Mouse (Mus musculus) erythroid progenitor cell, adult 5-6 weeks (primary cell): ENCODE measurements around the gene Eri3. TPM values are rescaled to one million over a fixed set of nuclear protein-coding genes. Genes with fewer than 3 reads are reported as not detected.

ENCODE experiments used
- ATAC-seq: replicated peaks from 2 replicates; pipeline ENCODE4 v1.8.0; 2016; ENCODE audit warnings: moderate number of reproducible peaks, mild to moderate bottlenecking, moderate TSS enrichment, inconsistent platforms; ENCODE audit not compliant: poor library complexity, low FRiP score, severe bottlenecking
- total RNA-seq, 2 experiments: library from RNA; stranded (forward) in 1 of 2; stranded (reverse) in 1 of 2; fragments of 150-400 nt in 1 of 2; fragments of 186-747, 209-891 nt in 1 of 2; gene quantifications; 2 replicates each; pipeline versions ENCODE4 v1.2.3 to v1.2.4; 2015 to 2017; ENCODE audit warnings: low replicate concordance in 2 of 2

Eri3 gene
- total RNA-seq (2015; ENCODE audit: low replicate concordance), result 19.1 and 24.3 TPM in 2 replicates
- total RNA-seq (2017; ENCODE audit: low replicate concordance), result 0.61 and 5.5 TPM in 2 replicates

DNA sequence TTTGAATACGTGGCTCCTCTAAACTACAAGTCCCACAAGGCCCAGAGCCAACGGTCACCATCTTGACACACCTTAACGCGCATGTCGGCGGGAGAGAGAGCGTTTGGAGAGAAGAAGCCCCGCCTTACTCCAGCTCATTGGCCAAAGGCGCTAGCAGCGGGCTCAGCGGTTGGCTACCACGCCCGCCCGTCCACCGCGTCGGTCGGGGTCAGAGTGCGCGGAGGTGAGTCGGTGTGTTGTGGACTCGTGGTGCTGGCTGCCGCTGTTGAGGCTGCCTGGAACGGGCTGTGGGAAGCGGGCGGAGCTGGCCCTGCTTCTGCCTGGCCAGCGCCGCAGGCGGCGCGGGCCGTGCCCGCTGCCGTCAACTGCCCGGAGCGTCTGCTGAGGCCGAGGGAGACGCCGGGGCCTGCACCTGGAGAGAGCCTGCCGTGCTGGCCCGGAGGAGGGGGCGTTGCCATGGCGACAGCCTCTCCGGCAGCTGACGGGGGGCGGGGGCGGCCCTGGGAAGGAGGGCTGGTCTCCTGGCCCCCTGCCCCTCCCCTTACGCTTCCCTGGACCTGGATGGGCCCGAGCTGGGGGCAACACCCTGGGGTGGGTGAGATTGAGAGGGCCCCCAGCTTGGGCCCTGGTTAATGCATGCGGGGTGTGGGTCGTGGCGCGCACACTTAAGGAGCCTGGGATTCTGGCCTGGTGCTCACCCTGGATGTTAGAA is at the start of gene Eri3:
Eri3 (plus strand) TSS at position 226 of the 712 bp plus-strand sequence.
- peak; percentile 100 for ATAC-seq

DNA sequence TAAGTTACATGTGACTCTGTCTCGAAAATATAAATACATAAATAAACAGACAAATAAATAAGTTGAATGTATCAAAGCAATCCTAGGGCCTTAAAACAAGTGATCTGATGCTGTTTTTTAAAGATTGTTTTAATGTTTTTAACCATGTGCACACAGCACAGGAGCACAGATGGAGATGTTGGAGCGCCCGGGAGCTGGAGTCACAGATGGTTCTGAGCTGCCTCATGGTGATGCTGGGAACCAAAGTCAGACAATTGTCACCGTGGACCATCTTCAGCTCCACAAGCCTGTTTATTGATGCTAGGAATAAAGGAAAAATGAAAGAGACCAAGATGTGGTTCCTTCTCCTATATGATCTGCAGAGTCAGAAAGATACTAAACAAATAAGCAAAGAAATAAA is 31.9 kb upstream of the Eri3 start:
- ATAC-seq, result no peak

DNA sequence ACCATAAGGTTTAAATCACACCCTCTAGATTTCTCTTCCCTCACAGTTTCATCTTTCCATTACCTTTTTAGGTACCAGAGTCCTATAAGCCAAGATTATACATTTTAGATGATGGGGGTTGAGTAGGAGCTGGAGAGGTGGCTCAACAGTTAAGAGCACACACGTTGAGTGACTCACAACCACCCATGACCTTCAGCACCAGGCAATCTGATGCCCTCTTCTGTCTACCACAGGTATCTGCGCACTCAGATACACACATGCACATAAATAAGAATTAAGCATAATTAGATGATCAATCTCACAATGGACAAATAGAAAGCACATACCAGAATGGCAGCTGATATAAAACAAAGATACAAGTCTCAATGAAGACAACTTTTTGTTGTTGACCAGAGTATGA is 28.8 kb upstream of the Eri3 start:
- ATAC-seq, result no peak

DNA sequence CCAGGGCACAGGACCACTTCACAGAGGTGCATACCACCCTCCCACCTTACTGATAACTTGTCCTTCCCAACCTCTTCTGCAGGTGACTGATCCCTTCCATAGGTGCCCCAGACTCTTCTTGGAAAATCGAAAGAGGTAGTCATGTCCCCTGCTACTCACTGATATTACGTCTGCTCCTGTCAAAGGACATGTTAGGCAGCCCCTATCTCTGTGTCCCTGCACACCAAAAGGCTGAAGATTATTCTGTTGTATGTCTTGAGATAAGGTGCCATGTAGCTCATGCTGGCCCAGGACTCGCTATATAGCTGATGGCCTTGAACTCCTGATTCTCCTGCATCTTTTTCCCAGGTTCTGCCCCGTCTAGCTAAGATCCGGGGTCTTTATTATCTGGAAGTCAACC is 24.2 kb upstream of the Eri3 start:
- no peak for ATAC-seq

DNA sequence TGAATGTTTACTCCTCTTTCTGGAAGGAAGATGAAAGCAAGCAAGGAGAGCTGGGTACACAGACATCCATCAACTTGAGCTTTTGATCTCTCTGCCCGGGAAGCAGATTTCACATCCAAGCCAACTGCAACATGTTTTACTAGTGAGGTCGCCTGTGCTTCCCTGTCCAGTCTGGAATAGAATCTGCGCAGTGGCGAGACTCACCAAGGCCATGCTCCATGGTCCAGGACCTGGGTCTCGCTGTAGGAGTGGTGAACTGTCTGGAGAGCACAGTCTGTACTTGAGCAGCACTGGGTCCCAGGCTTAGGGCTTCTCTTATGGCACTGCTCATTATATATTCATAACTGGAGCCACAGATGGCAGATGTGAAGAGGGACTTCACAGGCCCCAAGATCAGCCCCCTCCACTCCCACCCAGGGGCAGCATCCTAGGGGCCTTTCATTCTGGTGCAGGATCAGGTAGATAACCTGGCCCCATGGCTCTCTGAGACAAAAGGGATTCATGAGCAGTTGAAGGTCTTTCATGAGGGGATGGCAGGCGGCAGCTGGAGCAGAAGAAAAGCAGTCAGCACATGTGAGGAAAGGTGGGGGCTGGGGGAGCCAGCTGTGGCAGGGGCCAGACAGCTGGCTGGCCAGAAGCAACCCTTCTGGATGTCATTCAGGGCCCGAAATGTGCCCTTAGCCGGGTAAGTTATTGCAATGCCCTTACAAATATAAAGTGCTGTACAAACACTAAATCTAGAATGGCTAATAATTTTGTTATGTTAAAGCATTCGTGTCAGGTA is 22.9 kb upstream of the Eri3 start:
- ATAC-seq, result no peak

DNA sequence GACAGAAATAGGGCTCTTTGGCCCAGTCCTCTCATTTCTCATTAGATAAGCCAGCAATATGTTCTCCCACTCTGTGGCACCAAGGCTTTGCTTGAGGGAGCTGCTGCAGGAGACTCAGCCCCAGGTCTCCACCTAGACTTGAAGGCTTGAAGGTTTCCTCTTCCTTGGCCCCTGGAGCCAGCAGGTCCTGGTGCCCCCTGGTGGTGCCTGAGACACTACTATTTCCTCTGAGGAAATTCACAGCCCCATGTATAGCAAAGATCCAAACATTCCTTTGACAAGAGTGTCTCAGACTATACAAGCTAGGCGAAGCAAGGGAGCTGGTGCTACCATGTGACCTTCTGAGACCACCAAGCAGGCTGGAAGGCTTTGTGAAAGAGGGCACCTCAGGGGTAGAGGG is 22.2 kb upstream of the Eri3 start:
- no peak for ATAC-seq

DNA sequence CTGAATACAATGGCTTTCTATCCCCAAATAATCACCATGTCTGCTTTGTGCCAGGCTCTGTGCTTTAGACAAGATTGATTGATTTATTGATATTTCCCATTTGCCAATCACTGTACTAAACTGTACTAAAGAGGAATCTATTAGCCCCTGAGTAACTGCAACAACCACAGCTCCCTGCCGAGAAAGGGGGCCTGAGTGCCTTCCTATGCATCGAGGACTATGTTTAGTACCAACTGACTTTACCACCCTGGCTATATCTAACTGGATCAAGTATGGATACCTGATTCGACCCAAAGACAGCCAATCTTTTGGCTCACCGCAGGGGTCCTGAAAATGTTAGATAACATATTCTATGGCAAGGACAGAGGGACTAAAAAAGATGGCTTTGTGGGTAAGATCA is 20.3 kb upstream of the Eri3 start:
- ATAC-seq, result no peak

DNA sequence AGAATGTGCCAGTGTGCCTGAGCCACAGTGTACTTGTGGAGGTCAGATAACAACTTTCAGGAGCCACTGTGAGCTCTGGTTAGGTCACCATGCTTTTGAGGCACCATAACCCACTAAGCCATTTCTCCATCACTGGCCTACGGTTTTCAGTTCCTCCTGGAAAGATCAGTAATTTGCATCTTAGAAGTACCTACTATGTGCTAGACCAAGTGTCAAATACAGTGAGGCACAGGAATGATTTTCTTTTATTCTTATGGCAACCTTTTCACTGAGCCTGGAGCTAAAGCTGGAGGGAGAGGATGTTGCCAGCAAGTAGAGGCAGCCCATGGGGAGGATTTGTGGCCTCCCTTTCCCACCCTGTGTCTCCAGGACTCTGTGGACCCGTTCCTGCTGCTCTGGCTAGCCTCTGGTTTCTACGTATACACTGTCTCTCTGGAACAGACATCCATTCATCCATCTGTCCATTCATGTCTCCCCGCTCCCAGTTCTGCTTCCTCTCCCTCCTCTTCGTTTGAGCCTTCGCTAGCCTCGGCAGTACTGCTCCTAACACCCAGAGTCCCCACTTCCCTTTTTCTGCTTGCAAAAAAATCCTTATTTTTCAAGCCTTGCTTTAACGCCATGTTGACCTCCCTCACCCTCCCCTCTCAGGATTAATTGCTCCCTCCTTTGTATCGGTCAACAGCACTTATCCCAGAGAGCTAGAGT is 14.5 kb upstream of the Eri3 start:
- no peak for ATAC-seq

DNA sequence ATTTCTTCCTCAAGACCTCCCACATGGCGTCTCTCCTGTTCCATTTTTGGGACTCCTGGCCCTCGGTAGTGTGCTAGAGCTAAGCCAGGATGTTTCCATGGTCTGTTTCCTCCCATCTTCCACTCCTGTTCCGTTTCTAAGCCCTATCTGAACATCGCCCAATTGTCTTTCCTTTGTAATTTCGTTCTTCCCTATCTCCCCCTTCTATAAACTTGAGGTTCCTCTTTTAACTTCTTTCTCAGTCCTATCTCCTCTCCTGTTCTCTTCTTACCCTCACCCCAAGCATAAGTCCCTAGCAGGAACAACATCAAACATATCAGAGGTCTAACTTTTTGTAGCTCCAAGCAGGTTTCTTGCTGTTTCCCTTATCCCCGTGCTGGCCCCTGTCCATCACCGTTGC is 13.2 kb upstream of the Eri3 start:
- no peak for ATAC-seq

DNA sequence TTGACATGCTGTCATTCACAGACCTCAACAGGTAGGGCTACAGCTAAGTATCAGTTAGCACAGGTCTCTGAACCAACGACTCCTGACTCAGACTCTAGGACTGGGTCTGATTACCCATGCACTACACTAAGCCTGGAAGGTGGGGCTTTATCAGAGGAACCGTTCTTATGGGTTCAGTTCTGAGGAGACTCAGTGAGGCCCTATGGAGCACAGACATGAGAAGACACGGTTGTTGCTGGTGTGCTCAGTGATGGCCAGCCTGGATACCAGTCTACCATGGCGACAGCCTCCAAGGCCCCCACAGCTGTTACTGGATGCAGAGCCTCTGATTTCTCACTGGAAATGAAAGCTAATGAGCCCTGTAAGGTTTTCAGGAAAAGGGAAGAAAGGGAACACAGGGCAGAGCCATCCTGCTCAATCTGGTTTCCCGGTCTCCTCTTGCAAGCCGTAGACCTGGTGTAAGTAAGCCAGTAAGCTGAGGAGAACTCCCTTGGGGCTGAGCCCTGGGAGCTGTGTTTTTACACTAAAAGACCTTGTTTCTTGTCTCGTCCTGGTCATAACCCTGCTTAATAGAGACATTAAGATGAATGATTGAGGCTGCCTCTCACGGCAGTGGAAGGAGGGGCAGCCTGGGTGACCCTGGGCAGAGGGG is 10.7 kb upstream of the Eri3 start:
- ATAC-seq, result no peak

DNA sequence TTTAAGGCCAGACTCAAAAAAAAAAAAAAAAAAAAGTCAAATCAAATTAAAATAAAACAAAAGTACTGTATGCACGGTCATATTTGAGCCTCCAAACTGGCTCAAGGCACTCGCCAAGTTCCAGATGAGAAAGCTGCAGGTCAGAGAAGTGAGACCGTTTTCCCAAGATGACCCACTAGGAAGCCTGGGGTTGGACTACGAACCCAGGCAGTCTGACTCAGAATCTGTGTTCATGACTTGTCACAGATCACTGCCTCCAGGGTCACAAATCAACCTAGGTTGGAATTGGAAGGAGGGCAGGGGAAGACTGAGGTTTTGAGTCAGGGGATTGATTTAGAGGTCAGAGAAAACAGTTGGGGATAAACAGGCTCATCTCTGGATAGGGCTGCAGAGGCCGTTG is 9.6 kb upstream of the Eri3 start:
- no peak for ATAC-seq

DNA sequence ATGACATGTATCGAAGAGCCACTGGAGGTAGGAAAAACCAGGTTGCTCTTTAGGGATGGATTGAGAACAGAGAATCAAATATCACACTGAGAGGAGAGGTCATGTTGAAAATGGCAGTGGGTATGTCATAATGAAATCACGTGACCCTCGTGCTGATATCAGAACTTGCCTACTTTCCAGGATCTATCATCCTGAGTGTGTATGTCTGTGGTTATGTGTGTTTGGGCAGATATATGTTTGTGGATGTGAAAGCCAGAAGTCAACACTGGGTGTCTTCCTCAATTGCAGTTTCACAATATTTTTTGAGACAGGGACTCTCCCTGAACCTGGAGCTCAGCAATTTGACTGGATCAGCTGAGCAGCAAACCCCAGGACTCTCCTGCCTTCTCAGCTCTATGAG is 4.7 kb upstream of the Eri3 start:
- no peak for ATAC-seq

DNA sequence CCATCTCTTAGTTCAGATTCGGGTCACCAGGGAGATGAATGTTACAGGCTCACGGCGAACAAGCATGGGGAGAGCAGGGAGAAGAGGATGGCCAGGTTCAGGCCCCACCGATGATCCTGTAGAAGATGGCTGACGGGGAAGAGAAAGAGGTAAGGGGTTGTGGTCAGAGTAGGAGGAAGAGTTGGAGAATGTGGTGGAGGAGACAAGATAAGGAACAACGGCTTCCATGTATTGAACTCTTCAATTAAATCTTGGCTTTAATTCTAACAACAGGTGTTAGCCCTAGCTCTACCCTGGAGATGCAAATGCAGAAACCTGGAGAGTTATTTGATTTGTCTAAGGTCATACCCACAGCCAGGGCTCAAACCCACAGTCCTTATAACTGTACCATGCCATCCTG is 3.5 kb upstream of the Eri3 start:
- ATAC-seq, result no peak

DNA sequence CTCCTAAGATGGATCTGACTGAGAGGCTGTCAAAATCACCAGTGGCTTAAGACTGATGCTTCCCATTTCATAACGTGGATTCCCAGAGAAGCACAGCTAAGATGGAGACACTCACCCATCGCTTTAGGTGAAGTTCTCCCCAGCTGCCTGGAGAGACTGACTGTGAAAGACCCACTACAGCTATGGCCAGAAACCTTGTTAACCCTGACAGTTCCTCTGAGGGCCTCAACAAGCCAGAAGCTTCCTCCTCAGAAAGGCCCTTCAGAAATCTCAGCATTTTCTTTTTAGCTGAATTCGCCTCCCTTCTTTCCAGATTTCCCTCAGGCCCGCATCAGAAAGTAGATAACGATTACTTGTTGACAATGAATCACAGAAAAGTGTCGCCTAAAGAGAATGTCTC is 589 bp upstream of the Eri3 start:
- ATAC-seq, result no peak

DNA sequence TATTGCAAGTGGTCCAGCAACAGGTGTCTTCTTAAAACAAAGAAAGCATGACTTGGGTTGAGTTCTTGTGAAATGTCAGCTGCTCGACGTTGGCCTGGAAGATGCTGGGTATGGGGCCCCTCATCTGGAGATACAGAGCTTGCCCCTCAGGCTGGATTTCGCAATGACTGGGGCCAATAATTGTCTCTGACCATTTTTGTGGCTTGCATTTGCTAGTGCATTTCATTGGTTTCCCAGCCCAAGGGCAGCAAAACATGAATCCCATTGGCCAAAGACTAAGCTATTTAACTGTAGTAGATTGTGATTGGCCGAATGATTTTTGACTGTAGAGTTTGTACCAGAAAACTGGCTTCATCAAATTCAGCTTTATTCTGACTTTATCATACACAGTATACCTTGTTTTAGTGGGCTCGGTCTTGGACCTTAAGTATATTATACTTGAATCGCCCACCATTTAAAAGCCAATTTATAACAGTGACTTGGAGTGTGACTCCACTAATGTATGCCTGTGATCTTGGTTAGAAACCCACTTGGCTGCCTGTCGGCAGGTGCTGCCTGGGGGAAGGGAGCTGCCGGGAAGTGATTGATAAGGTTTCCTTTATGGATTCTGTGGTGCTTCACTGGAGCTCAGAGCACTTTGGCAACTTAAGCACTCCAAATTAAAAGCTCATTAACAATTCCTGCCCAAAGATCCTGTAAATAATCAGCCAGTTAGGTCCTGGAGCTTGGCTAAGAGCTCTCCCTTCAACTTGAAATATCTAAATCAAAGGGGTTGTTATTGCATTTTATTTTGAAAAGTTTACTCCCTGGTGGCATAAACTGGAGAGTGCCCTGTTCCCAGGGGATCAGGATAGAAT is 1.2 kb downstream of the Eri3 start:
- ATAC-seq, result no peak

DNA sequence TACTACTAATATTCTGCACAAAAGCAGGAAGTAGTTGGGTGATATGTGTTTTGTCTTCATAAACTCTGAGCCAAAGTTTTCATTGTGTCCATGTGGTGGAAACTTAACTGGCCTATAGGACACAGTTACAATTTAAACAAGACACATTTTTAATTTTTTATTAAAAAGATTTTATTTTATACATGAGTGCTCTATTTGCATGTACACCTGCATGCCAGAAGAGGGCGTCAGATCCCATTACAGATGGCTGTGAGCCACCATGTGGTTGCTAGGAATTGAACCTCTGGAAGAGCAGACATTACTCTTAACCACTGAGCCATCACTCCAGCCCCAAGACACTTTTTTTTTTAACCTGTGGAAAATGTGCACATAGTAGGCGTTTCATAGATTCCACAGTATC is 5.3 kb downstream of the Eri3 start:
- no peak for ATAC-seq

DNA sequence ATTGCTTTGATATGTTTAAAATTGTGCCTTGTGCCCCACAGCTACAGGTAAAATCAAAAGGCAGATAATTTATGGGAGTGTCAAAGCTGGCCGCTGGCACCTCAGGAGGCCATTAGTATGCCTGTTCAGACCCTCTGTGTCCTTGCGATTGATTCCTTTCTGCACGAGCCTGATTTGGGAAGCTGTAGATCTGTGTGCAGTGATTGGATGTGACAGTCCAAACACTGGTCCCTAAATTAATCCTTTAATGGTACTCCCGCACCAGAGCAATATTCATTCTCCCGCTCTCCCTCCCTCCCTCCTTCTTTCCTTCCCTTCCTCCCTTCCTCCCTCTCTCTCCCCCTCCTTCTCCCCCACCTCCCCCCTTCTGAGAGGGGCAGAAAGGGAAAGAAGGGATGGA is 6.2 kb downstream of the Eri3 start:
- no peak for ATAC-seq

DNA sequence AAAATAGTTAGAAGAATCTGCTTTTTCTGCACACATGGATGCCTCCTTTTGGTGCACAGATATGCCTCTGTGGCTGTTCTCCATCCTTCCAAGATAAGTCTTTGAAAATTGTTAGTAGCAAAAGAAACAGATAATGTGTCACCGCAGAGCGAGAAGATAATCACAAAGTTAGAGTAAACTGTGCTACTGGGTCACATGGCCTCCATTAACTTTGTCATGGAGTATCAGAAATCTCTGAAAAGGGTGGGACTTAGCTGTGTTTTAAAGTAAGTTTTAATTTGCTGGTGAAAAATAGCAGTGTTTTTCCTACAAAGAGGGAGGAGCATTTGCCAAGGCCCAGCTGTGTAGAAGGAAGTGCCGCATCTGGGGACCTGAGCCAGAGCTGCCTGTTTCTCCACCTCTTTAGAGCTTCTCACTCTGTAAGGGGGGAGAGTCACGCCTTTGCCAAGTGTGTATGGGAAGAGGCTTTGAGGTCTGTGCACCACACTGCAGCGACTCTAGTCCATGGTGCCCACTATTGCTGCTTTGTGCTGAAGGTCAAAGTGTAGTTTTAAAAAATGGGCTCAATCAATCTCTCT is 7.0 kb downstream of the Eri3 start:
- ATAC-seq, result no peak

DNA sequence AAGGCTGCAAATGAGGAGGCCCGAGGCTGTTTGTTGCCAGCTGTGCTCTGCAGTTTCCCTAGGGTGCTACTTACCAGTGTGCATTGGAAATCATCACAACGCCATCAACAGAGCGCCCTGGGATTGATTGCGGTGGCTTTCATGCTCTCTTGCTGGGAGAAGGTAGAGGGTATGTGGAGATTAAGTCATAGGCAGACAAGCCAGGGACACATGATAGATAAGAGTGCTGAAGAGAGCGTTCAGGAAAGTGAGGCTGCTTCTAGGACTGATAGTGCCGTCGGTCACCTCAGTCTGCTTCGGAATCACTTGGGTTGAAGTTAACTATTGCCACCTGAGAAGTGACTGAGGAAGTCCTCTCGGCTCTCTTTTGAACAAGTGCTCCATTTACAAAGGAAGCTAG is 13.8 kb downstream of the Eri3 start:
- ATAC-seq, result no peak
